17 mouse cellular contexts compared by ENCODE assay signal in genomic region chr2:59594095-59594494, GRCm38 (mm10). TPM values are rescaled to one million over a fixed set of nuclear protein-coding genes. Genes with fewer than 3 reads are reported as not detected.
A peak's percentile ranks its signal among the peaks of the same experiment; 100 is the strongest.
DNase-seq lines count a peak whose midpoint lies in the region.
"Had no signal": no experiment of that assay in that cellular context is flagged by ENCODE, and none has a peak within 500 bp of the region (broad histone marks: within the 10 kb centered on the region; RNA-seq: fewer than 3 reads in every experiment).

No protein-coding gene starts in this region.

- no peaks in the 10 kb centered on the region for H3K36me3 ChIP-seq in limb, embryonic 10.5 days
- H3K36me3 ChIP-seq: embryonic facial prominence, embryonic 15.5 days; heart, embryonic 15.5 days; liver, embryonic 12.5 days; lung, embryonic 15.5 days had no signal

- no peaks in the 10 kb centered on the region for H3K27me3 ChIP-seq in limb, embryonic 10.5 days (ENCODE audit: low read depth, poor library complexity, severe bottlenecking)
- H3K27me3 ChIP-seq: embryonic facial prominence, embryonic 15.5 days; heart, embryonic 15.5 days; liver, embryonic 12.5 days; lung, embryonic 15.5 days had no signal

- H3K4me3 ChIP-seq in limb, embryonic 10.5 days: no peak overlapping the region
- H3K4me3 ChIP-seq: embryonic facial prominence, embryonic 15.5 days; gastrocnemius, adult 2 months; heart, embryonic 15.5 days; liver, embryonic 12.5 days; lung, embryonic 15.5 days had no signal

- peaks cover 57% of the 10 kb centered on the region for H3K4me1 ChIP-seq in limb, embryonic 10.5 days

- DNase-seq in adrenal gland, postnatal 36 days: peak; percentile 4 to 17
- no peak for DNase-seq in adrenal gland, adult 8-10 months
- peak; percentile 16 for DNase-seq in lung, postnatal 36 days
- no peak for DNase-seq in lung, postnatal 4 days
- DNase-seq in limb, embryonic 10.5 days (ENCODE audit: low spot score): no peak
- DNase-seq in cerebellum, adult 8-10 months: no peak
- DNase-seq in heart, adult 8-10 months (ENCODE audit: low spot score): no peak
- DNase-seq: cerebellum, adult 9-11 months; gastrocnemius, adult 2 months; kidney, adult 9 months; layer of hippocampus, postnatal 36 days; thymus, postnatal 36 days had no signal

- peak overlapping the region; percentile 77 for H3K27ac ChIP-seq in limb, embryonic 10.5 days
- H3K27ac ChIP-seq: embryonic facial prominence, embryonic 15.5 days; gastrocnemius, adult 2 months; heart, embryonic 15.5 days; liver, embryonic 12.5 days; lung, embryonic 15.5 days had no signal

- H3K9me3 ChIP-seq in limb, embryonic 10.5 days (replicated peaks): no peaks in the 10 kb centered on the region
- H3K9me3 ChIP-seq: embryonic facial prominence, embryonic 15.5 days; heart, embryonic 15.5 days; liver, embryonic 12.5 days; lung, embryonic 15.5 days; megakaryocyte, embryonic 14.5 days had no signal

- WGBS in limb, embryonic 10.5 days: 54% methylated on average over 6 of the region's 6 CpGs

RNA-seq across cellular contexts. Expression of gene Tanc1, which starts 17.7 kb away (rescaled TPM):
- 10 to 100 TPM; 16.4 to 21.1 TPM for total RNA-seq in adrenal gland, postnatal 36 days (2021)
- 10 to 100 TPM; 17.4 to 31.0 (median 23.9) TPM for total RNA-seq in adrenal gland, adult 8-10 months (2022)
- polyA plus RNA-seq in limb, embryonic 10.5 days (2016; fragmentation: Nextera tagmentation; extraction: Ambion mirVana): 65.4 and 85.4 TPM in 2 replicates
- 10 to 100 TPM; 21.4 to 25.3 (median 24.6) TPM for total RNA-seq in heart, adult 8-10 months (2022)

Comparison
In these comparisons a context has a peak if more than half of its experiments do, and no peak if none do; other contexts are left out.
1. DNase-seq: peak in adrenal gland, postnatal 36 days (2 of 2) and lung, postnatal 36 days (single experiment); none in adrenal gland, adult 8-10 months (single experiment), lung, postnatal 4 days (0 of 2), limb, embryonic 10.5 days (single experiment), cerebellum, adult 8-10 months (single experiment) and heart, adult 8-10 months (single experiment).